Mouse (Mus musculus) c-Kit-positive CD71-positive TER-119-negative erythroid progenitor cells, embryonic 14.5 days (primary cell): Measurements from ENCODE around the gene Gab2.
A peak's percentile ranks its signal among the peaks of the same experiment; 100 is the strongest.

ENCODE experiments used
- DNase-seq: peaks from one replicate; pipeline ENCODE4 v3.0.0-alpha.2; 2013; ENCODE audit warnings: low read depth

The Gab2 gene

DNA sequence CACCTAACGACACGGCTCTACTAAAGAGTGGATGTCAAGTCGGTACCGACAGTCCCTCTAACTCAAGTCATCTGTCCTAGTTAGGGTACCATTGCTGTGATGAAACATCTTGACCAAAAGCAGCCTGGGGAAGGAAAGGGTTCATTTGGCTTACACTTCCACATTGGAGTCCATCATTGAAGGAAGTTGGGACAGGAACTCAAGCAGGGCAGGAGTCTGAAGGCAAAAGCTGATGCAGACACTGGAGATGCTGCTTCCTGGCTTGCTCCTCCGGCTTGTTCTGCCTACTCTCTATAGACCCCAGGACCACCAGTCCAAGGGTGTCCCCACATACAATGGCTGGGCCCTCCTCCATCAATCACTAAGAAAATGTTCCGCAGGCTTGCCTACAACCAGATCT is 234.3 kb downstream of the Gab2 start:
- no peak for DNase-seq

DNA sequence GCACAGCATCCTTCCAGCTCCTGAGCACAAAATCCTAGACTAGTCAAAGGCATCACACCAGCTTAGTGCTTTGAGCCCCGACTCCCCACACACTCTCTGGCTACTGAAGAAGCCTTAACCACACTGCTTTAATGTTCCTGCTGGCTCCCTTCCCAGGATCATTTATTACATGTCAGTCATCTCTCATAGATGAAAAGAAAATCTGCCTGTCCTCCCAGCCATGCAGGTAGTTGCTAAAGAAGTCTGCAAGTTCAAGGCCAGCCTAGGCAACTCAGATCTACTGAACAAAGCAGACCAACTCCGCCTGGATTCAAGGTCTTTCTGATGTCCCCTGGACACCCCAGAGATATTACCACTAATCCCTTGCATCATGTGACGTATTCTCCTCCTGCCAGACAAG is 236.3 kb downstream of the Gab2 start:
- no peak for DNase-seq

DNA sequence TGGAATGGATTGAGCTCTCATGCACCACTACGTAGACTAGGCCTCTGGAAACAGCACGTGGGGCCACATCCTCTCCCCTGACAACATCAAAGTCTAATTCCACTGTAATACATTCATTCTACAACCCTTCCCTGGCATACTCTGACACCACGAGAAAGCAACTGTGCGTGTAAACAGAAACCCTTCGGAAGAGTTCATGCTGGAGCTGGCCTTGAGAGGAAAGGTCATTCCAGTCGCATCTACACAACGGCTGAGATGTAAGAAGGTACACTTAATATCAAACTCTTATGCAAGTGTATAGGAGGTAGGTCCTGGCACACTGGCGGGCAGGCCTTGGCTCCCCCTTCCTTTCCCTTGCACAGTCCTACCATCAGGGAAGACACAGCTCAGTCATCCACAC is 243.0 kb downstream of the Gab2 start:
- DNase-seq, result no peak

DNA sequence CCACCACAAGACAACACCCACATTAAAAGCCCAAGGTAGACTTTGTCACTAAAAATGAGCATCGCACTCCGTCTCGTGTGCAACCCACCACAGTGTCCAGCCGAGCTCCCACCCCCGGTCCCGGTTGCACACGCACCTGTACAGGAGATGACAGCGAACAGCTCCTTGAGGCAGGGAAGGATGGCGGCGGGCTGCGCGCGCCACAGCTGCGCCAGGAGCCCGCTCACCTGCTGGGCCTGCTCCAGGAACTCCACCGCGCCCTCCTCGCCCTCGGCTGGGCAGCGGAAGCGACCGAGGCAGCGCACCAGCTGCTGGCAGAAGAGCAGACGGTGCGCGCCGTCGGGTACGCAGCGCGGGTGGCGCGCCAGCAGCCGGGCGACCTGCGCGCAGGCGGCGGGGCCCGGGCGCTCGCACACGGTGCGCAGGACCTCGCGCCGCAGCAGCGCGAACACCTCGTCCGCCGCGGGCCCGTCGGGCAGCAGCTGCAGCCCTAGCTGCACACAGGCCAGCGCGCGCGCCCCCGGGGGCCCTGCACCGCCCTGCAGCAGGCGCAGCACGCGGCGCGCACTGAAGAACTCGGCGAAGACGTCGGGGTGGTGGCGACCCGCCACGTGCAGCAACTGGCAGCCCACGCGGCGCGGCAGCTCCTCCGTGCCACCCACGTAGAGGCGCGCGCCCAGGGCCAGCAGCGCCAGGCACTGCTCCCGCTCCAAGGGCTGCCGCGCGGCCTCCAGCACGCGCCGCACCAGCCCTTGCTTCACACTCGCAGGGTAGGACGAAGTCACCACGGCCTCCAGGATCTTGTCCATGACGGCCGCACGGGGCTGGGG is 244.0 kb downstream of the Gab2 start:
- DNase-seq, result no peak

DNA sequence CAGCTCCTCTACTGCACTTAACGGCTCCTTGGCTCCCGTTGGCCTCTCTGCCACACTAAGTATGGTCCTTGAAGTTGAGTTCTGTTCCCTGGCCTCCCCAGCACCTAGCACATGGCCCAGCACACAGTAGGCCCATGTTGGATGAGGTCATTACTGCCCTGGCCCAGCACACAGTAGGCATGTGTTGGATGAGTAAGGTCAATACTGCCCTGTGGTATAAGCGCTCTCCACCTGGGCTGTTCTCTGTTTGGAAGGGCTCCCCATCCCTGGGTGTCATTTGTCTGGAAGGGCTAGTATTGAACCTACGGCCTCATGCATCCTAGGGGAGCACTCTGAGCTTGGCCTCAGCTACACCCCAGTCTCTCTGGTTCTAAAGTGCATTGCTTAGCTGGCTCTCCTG is 246.0 kb downstream of the Gab2 start:
- no peak for DNase-seq

DNA sequence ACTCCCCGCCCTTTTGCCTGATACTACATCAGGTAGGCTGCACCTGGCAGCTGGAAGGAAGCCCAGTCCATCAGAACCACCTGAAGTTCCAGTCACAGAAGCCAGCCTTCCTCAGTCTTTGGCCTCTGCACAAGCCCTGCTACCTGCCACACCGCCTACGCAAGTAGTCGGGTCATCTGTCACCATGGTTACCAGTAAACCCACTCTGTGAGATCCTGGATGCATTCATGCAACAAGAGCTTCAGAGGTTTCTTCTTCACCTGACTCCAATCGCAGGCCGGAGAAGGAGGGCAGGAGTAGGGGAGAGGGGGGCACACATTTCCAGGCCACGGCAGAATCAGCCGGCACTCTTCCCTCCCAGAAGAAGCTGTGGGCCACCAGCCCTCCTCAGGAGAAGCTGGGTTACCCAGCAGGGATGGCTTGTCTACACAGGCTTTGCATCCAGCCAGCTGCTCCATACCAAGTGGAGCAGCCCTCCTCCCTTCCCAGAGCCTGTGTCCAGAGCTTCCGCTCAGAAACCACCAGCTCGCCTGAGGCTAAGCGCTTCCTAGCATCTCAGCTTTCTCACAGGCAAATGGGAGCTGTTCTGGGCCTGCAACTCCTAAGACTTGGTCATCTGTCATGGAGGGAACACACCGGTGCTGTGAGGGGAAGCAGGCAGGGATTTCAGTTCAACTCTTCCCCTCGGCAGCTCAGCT is 247.7 kb downstream of the Gab2 start:
- no peak for DNase-seq

DNA sequence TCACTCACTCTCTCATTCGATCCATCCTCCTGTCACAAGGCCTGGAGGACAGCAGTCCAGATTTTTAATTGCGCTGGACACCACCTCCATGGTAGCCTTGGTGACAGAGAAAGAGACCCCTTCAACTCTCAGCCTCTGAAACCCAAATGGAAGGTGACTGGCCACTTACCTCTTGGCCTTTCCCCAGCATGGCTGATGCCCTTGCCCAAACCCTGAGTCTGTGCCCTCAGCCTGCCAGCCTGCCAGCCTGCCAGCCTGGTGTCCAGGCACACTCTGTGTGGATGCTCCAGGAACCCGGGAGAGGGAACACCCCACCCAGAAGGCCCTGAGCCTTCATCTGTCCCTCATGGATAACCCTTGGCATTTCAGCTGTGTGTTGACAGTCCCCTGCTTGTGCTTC is 248.3 kb downstream of the Gab2 start:
- no peak for DNase-seq

DNA sequence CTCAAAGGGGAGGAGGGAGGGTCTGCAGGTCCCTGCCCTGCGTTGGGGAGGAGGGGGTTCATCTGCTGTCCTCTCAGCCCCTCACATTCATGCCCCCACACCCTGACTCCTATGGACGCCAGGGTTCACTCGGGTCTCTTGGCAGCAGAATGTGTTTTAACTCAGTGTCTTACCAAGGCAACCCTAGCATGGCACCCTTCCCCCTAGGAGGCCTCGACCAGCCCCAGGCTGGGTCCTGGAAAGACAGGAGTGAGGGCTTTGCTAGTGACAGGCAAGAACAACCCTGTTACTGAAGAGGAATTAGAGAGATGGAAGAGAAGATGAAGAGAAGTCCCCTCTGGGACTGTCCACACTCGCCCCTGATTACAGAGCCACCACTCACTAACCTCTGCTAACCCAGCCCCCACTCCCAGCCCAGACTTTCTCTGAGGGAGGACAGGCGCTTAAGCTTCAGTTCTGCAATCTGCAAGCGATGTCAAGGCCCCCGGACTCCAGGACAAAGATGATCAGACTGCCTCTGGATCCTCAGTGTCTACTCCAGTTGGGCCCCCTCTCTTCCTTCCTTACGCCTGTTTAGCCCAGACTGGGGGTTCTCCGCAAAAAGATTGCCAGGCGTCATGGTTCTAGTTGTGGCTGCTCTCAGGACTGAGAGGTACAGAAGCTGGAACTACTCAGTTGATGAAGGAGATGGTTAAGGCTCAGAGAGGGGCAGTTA is 249.7 kb downstream of the Gab2 start:
- DNase-seq, result no peak

DNA sequence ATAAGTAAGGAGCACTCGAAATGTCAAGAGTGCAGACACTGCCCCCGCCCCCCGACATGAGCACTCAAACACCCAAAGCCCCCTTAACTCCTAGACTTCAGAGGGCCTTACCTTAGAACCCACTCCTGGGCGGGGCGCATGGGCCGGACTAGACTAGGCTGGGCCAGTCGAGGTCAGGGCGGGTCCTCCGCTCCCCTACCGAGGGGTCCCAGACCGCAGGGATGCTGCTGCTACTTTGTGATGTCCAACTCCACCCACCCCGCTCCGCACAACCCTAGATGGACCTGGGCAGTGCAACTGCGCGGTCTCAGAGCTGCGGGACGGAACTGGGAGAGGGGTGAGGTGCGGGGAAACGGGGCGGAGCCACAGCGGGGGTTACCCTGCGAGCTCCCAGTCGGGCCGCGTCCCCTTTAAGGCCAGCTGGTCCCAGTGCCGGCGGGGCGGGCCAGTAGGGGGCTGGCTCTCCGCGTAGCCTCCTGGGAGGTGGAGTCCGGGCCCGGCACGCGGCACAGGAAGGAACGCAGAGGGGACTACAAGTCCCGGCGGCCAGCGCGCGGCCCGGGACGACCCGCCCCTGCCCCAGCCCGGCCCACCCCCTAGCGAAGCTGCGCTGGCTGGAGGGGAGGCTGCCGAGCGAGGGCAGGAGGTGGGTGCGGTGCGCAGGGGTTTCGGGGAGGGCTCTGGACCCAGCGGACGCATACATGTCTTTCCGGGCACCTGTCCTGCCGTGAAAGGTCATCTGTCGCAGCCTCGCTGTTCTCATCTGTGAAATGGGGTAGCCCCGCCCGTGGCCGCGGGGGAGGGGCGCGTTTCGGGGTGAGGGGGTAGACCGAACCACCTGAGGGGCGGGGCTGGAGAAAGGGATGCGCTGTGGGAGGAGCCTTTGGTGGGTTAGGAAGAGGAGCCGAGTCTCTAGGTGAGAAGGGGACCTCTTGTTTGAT is 250.6 kb downstream of the Gab2 start, which contains the start of the genes Usp35 and Kctd21:
Gene Usp35, minus strand, starts transcription at position 295 of the 941 bp plus-strand sequence.
Gene Kctd21, plus strand, starts transcription at position 602 of the 941 bp plus-strand sequence.
- peak; percentile 83 for DNase-seq

DNA sequence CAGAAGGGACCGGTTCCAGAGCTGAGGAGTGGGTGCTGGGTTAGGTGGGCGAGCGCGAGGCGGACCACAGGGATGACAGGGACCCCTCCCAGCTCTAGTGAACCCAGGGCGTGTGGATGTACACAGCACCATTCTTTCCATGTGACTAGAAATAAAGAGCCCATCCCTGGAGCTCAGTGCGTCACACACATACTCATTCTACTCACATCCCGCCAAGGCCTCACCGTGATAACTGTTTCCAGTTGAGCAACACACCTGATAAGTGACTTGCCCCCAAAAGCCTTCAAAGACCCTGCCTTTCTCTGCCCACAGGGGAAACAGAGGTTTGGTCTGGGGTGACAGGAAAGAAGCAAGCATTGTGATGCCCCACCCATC is 251.3 kb downstream of the Gab2 start:
- DNase-seq, result peak; percentile 14

DNA sequence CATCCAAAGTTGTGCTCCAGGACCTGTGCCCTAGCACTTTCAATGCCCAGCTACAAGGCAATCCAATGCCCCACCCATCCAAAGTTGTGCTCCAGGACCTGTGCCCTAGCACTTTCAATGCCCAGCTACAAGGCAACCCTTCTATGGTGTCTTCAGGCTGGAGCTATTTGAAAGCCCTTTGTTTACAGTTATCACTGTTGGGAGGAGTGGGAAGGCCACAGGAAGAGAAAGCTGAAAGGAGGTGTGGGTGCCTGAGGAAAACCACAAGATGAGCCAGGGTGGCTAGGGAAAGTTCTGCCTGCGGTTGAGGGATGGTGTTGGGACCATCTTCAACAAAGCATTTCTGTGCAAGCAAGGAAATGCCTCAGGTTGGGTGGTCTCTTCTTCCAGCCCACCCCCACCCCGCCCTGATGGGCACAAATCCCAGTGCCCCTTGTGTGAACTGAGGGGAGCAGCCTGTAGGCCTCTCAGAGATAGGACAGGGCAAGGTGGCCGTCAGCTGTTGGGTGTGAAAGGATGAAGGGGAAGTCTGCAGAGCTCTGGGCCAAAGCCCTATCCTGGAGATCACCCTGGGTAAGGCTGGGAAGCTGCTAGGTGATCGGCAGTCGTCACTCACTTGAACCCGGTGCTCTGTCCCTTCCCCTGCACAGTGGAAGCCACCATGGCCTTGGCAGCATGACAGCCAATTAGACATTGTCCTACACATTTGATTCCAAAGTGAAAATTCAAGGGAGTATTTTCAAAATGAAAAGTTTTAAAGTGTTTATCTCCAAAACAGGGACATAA is 251.9 kb downstream of the Gab2 start:
- DNase-seq, result no peak

DNA sequence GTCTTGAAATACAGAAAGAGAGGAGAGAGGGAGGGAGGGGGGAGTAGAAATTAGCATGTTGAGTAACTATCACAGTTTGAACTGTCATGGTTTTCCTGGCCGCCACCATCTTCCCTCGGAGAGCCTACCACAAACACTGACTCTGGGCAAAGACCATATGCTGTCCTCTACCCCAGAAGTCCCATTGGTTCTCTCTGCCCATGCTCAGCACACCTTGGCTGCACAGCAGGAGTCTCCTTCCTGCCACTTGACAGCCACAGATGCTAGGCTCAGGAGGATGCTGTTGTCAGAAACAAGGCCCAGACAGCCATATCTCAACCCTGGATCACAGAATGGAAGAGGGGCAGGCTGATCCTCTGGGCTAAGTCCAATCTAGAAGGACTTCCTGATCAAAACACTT is 253.0 kb downstream of the Gab2 start:
- DNase-seq, result no peak

DNA sequence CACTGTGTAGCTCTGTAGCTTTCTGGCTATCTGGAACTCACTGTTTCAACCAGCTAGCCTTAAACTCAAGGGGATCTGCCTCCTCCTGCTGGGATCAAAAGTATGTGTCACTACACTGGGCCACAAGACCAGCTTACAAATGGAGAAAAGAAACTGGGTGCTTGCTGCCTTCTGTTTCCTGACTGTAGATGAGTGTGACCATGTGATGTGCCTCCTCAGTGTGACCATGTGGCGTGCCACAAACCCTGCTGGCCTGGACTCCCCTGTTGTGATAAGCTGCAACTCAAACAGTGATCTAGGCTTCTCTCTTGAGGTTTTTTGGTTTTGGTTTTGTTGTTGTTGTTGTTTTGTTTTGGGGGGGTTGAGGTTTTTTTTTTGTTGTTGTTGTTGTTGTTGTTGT is 255.3 kb downstream of the Gab2 start:
- DNase-seq, result no peak

DNA sequence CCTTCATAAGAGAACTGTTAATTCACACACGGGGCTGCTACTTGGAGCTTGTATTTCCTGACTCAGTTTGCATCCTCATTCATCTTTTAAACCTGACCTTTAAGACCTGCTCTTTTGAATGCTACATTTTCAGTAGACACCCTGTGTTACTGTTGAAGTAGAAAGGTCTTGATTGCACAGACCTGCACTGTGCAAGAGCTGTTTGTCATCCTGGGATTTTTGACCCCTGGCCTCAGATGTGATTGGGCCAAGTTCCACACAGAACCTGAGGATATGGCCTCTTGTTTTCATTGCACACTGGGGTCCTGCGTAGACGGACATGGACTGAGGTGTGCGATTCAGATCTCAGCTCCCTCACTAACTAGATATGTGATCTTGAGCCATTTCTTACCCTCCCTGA is 257.2 kb downstream of the Gab2 start:
- DNase-seq, result no peak

DNA sequence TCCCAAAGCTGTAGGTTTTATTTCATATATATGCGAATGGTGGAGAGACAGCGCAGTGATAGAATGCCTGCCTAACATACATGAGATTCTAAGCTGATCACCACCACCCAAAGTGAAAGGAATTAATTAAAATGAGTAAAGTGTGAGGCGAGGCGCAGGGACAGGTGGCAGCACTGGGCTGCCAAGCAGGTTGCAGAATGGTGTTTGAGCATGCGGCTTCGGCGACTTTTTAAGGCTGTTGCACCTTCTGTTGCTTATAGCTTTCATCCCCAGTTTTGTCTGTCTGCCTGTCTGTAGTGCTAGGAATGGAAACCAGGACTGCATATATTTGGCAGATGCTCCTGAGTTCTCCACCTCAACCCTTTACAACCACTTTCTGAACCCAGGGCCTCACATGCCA is 258.2 kb downstream of the Gab2 start:
- DNase-seq, result no peak

DNA sequence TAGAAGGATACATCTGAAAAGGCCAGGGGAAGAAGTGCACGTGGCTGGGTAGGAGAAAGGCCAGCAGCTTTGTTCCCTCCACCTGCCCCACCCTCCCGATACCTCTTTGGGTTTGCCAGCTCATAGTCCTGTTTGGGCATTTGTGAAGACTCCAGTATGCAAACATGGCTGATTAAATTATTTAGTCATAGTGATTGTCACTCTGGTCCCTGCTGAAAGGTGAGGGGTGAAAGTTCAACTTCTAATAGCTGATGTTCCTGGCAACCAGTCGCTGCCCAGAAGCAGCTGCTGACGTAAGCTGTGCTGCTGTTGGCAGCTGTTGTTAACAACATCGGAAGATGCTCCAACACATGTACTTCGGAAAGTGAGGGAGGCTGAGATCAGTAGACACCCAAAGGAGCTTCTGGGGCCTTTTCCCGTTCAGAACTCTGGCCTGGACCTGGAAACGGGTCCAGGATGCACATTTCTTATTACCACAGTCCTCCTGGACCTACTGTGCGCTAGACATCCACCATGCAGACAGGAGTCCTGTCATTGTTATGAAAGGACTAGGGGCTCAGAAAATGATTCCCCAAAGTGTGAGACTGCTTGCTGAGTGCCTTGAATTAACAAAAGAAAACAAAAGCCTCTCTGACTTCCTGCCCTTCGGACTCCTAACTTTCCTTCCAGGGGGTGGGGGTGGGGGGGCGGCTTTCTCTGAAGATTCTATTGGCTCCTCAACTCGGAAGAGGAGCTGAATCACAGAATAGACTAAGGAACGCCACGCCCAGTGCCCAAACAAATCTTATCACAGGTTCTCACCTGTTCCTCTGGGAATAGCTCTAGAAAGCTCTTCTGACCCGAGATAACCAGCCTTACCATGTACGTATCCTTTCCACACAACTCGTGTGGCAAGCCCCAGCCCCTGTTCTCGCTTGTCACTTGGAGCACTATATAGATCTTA is 259.8 kb downstream of the Gab2 start:
- DNase-seq, result peak; percentile 42

DNA sequence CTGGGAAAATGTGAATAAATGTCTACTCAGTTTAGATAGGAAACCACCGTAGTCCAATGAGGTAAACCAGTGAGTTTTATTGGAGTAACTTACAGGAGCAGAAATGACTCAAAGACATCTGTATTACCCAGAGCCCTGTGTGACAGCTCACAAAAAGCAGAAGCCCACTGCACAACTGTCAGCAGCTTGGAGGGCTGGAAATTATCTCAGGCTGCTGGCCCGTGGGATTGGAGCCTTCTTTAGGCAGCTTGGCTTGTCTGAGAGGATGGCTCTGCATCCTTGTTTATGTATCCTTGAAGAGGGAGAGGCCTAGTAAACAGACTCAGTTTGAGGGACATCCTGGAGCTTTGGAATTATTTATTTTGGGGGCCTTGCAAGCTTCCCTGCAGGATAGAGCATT is 261.6 kb downstream of the Gab2 start:
- DNase-seq, result no peak

DNA sequence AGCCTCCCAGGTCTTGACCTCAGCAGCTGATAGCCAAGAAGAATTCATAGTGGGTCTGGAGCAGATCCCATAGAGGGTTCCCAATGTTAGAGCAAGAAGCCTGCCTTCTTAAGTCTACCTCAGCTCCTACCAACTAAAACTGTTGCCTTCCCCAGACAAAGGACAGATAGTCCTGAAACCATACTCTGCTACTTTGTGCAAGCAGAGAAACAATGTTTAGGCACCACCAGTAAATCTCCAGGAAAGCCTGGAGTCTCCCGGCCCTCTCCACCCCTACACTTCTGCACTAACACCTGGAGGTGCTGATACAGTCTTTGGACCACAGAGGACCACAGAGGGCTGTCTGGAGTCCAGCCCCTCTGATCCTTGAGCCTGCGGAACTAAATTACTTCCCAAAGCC is 263.3 kb downstream of the Gab2 start:
- no peak for DNase-seq

DNA sequence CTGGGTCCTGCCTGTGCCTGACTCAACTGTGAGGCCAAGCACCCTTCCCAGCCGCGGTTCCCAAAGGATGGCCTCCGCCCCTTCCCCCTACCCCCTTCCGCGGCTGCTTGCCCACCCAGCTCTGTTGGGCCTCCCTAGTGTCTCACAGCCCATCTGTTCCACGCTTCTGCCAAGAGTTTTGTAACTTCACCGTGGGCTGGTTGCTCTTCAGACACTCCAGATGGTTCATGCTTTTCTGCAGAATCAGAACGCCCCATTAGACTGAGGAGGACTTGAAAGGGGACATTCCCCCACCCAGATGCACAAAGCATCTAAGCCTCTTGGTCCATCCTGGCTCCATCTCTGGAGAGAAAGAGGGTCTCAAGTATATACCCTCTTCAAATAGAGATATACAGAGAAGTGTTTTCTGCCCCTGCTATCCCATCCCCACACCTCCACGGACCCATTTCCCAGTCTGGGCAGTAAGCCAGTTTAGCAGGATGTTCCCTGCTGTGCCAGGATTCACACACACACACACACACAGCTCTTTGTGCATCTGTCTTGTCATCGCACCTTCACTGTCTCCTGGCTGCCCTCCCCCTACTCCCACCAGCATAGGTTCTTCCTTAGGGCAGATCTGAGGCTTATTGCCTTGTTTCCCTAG is 264.0 kb downstream of the Gab2 start:
- no peak for DNase-seq
